17 mouse cellular contexts compared by ENCODE assay signal in the genomic region with DNA sequence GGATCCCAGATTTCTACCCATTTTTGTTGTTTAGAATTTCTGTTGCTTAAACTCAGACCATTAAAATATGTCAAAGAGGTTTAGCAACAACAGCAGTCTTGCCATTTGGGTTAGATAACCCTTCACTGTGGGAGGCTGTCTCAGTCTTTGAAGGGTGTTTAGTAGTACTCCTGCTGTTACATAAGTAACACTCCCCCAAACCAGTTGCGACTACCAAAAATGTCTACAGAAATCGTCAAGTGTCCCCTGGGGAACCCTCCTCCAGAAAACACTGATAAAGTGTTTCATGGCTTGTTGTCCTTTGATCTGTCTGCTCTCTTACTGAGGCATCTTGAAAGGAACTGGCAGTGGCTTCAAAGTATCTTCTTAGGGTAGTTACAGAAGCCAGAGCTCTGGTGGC.
DNase-seq lines count a peak whose midpoint lies in the region; ATAC-seq and TF ChIP-seq lines count a peak whose summit lies in the region.
"Had no signal": no experiment of that assay in that cellular context is flagged by ENCODE, and none has a peak within 500 bp of the region (broad histone marks: within the 10 kb centered on the region; RNA-seq: fewer than 3 reads in every experiment).

No protein-coding gene starts in this region.

- peak; percentile 12 for DNase-seq in CD4-positive, CD25-positive, alpha-beta regulatory T cell, adult 2 months (ENCODE audit: low read depth, low spot score)
- DNase-seq in layer of hippocampus, adult 2 months (ENCODE audit: low spot score in 2 of 2): no peak
- no peak for DNase-seq in layer of hippocampus, postnatal 36 days
- DNase-seq in thymus, postnatal 0 days (ENCODE audit: low spot score): peak; percentile 26
- DNase-seq in thymus, postnatal 4 days: no peak
- DNase-seq in layer of hippocampus, adult 9-10 months (ENCODE audit: low spot score): no peak
- DNase-seq: cerebellum, adult 9-10 months; gastrocnemius, postnatal 10 days; heart, postnatal 10 days; thymus, adult 18-20 months had no signal

- no peak overlapping the region for H3K4me3 ChIP-seq in layer of hippocampus, adult 2 months
- H3K4me3 ChIP-seq: embryonic facial prominence, embryonic 13.5 days; hindbrain, embryonic 13.5 days; kidney, embryonic 15.5 days; limb, embryonic 13.5 days had no signal

- H3K27ac ChIP-seq in layer of hippocampus, adult 2 months: 0 out of 2 replicates have a peak overlapping the region, but pooled peaks have one; percentile 0
- H3K27ac ChIP-seq: embryonic facial prominence, embryonic 13.5 days; hindbrain, embryonic 13.5 days; kidney, embryonic 15.5 days; limb, embryonic 13.5 days; liver, embryonic 14.5 days had no signal

- no peak for TF ChIP-seq CTCF in layer of hippocampus, adult 2 months (conservative IDR thresholded peaks at IDR 0.05)

- ATAC-seq in CD4-positive, CD25-positive, alpha-beta regulatory T cell, adult 4 months: no peak
- no peak for ATAC-seq in monocyte, adult 5-6 weeks (replicated peaks; ENCODE audit: insufficient number of reproducible peaks, low FRiP score, low TSS enrichment, poor library complexity, severe bottlenecking)

Comparison
In these comparisons a context has a peak if more than half of its experiments do, and no peak if none do; other contexts are left out.
1. DNase-seq: peak in CD4-positive, CD25-positive, alpha-beta regulatory T cell, adult 2 months (single experiment) and thymus, postnatal 0 days (single experiment); none in layer of hippocampus, adult 2 months (0 of 2), layer of hippocampus, postnatal 36 days (0 of 2), thymus, postnatal 4 days (single experiment) and layer of hippocampus, adult 9-10 months (single experiment).